Mouse (Mus musculus) embryonic facial prominence, embryonic 14.5 days (tissue): ENCODE measurements around the gene Atp8b5. TPM values are rescaled to one million over a fixed set of nuclear protein-coding genes. Genes with fewer than 3 reads are reported as not detected.
A peak's percentile ranks its signal among the peaks of the same experiment; 100 is the strongest.

Source experiments
- ATAC-seq: fragments of 200-750 bp; cut with Nextera tagmentation; 2 replicates; pipeline ENCODE4 v1.8.0; 2017; ENCODE audit warnings: low read depth, moderate number of reproducible peaks, moderate TSS enrichment
- DNase-seq: peaks from one replicate; pipeline ENCODE4 v3.0.0-alpha.2; 2015; ENCODE audit warnings: low spot score
- H3K27ac ChIP-seq: fragments of 300-500 bp; sonication (generic); replicated peaks from 2 replicates; pipeline ENCODE4 v1.5.1; 2014; ENCODE audit warnings: low read depth, mild to moderate bottlenecking, low read length, moderate library complexity
- H3K27me3 ChIP-seq: fragments of 300-500 bp; sonication (generic); replicated peaks from 2 replicates; pipeline ENCODE4 v1.6.1; 2014; ENCODE audit warnings: low read length; ENCODE audit not compliant: control insufficient read depth, insufficient read depth
- H3K36me3 ChIP-seq: fragments of 300-500 bp; sonication (generic); 2 replicates; pipeline ENCODE4 v1.6.1; 2014; ENCODE audit warnings: low read length, mixed read lengths; ENCODE audit not compliant: control insufficient read depth, insufficient read depth
- H3K4me1 ChIP-seq: fragments of 300-500 bp; sonication (generic); 2 replicates; pipeline ENCODE4 v1.6.1; 2014; ENCODE audit warnings: antibody characterized with exemption, low read length; ENCODE audit not compliant: control insufficient read depth, insufficient read depth
- H3K4me2 ChIP-seq: fragments of 300-500 bp; sonication (generic); 2 replicates; pipeline ENCODE4 v1.6.1; 2014; ENCODE audit warnings: low read depth, mild to moderate bottlenecking, low read length, moderate library complexity, mixed read lengths
- H3K4me3 ChIP-seq: fragments of 300-500 bp; sonication (generic); 2 replicates; pipeline ENCODE4 v1.5.1; 2014; ENCODE audit warnings: low read depth, mild to moderate bottlenecking, low read length
- H3K9ac ChIP-seq: fragments of 300-500 bp; sonication (generic); 2 replicates; pipeline ENCODE4 v1.6.1; 2014; ENCODE audit warnings: low read depth, mild to moderate bottlenecking, low read length, moderate library complexity, mixed read lengths
- H3K9me3 ChIP-seq: fragments of 300-500 bp; sonication (generic); 2 replicates; pipeline ENCODE4 v1.6.1; 2016; ENCODE audit warnings: low read length; ENCODE audit not compliant: control insufficient read depth
- WGBS: fragments of 180-500 bp; shearing (Covaris S2); extraction: QIAGEN DNeasy Blood & Tissue Kit; methylation state at CpG from one replicate; pipeline ENCODE4 v1.1.7; 2014; 5-methylcytosine and 5-hydroxymethylcytosine counted together
- polyA plus RNA-seq: library from polyadenylated mRNA; unstranded; fragments of >200 nt; fragmentation: Nextera tagmentation; extraction: Ambion mirVana; gene quantifications from 2 replicates; pipeline ENCODE4 v1.2.1, GENCODE M21; 2014

Atp8b5 gene
- polyA plus RNA-seq, 1 experiment from 2014 or later, result 0.36 TPM

GRCm38 (mm10) chr4:43248026-43248425 lies 18.9 kb upstream of the Atp8b5 start:
- 54% methylated on average over 7 of the region's 7 CpGs for WGBS
- Histone ChIP-seq H3K27ac (no peak overlapping the region), H3K4me2 (no peak overlapping the region), H3K4me3 (no peak overlapping the region), H3K9me3 (no peaks in the 10 kb centered on the region), H3K27me3 (no peaks in the 10 kb centered on the region), H3K36me3 (no peaks in the 10 kb centered on the region), H3K4me1 (no peaks in the 10 kb centered on the region), H3K9ac (no peak overlapping the region)
- ATAC-seq (no peak), DNase-seq (peak; percentile 24)

- no peak for DNase-seq
- no peaks in the 10 kb centered on the region for H3K9me3 ChIP-seq
- H3K4me1 ChIP-seq, result no peaks in the 10 kb centered on the region
- no peak overlapping the region for H3K4me2 ChIP-seq
- H3K27ac ChIP-seq, result no peak overlapping the region
- H3K4me3 ChIP-seq, result no peak overlapping the region
- no peaks in the 10 kb centered on the region for H3K27me3 ChIP-seq
- ATAC-seq, result no peak
- H3K36me3 ChIP-seq, result no peaks in the 10 kb centered on the region
- no peak overlapping the region for H3K9ac ChIP-seq
- WGBS, result 57% methylated on average over 2 of the region's 2 CpGs
These were observed 18.1 kb upstream of the Atp8b5 start for GRCm38 (mm10) chr4:43248909-43249308.

GRCm38 (mm10) chr4:43251269-43251668 lies 15.7 kb upstream of the Atp8b5 start:
- Histone ChIP-seq H3K4me2 (no peak overlapping the region), H3K4me3 (no peak overlapping the region), H3K4me1 (no peaks in the 10 kb centered on the region), H3K9me3 (no peaks in the 10 kb centered on the region), H3K9ac (no peak overlapping the region), H3K27me3 (no peaks in the 10 kb centered on the region), H3K27ac (no peak overlapping the region), H3K36me3 (no peaks in the 10 kb centered on the region)
- ATAC-seq (no peak), DNase-seq (no peak)
- WGBS, result 81% methylated on average over 6 of the region's 6 CpGs

GRCm38 (mm10) chr4:43257040-43257439 lies 9.9 kb upstream of the Atp8b5 start:
- DNase-seq, result no peak
- Histone ChIP-seq H3K4me2 (no peak overlapping the region), H3K27ac (no peak overlapping the region), H3K4me1 (peaks cover 5% of the 10 kb centered on the region), H3K9me3 (no peaks in the 10 kb centered on the region), H3K27me3 (no peaks in the 10 kb centered on the region), H3K4me3 (no peak overlapping the region), H3K9ac (no peak overlapping the region), H3K36me3 (no peaks in the 10 kb centered on the region)
- WGBS, result 97% methylated on average over 2 of the region's 2 CpGs
- ATAC-seq, result no peak

- Histone ChIP-seq H3K9me3 (no peaks in the 10 kb centered on the region), H3K4me1 (peaks cover 5% of the 10 kb centered on the region), H3K9ac (no peak overlapping the region), H3K27me3 (no peaks in the 10 kb centered on the region), H3K36me3 (no peaks in the 10 kb centered on the region), H3K4me2 (no peak overlapping the region), H3K27ac (no peak overlapping the region), H3K4me3 (no peak overlapping the region)
- WGBS, result 87% methylated on average over 4 of the region's 4 CpGs
- DNase-seq (no peak), ATAC-seq (no peak)
These were observed 8.4 kb upstream of the Atp8b5 start for GRCm38 (mm10) chr4:43258556-43258955.

GRCm38 (mm10) chr4:43259435-43259834 lies 7.5 kb upstream of the Atp8b5 start:
- Histone ChIP-seq H3K9ac (no peak overlapping the region), H3K4me2 (no peak overlapping the region), H3K27ac (no peak overlapping the region), H3K4me1 (peaks cover 5% of the 10 kb centered on the region), H3K4me3 (no peak overlapping the region), H3K27me3 (no peaks in the 10 kb centered on the region), H3K9me3 (no peaks in the 10 kb centered on the region), H3K36me3 (no peaks in the 10 kb centered on the region)
- WGBS, result 33% methylated on average over 3 of the region's 3 CpGs
- DNase-seq (peak; percentile 32), ATAC-seq (peak; percentile 62)

GRCm38 (mm10) chr4:43260096-43260495 lies 6.9 kb upstream of the Atp8b5 start:
- Histone ChIP-seq H3K4me3 (no peak overlapping the region), H3K4me2 (no peak overlapping the region), H3K4me1 (peaks cover 5% of the 10 kb centered on the region), H3K27ac (no peak overlapping the region), H3K27me3 (no peaks in the 10 kb centered on the region), H3K36me3 (no peaks in the 10 kb centered on the region), H3K9me3 (no peaks in the 10 kb centered on the region), H3K9ac (no peak overlapping the region)
- ATAC-seq, result no peak
- DNase-seq, result peak; percentile 21
- 52% methylated on average over 5 of the region's 5 CpGs for WGBS

- H3K4me3 ChIP-seq, result no peak overlapping the region
- no peak for ATAC-seq
- WGBS, result 92% methylated on average over 6 of the region's 6 CpGs
- DNase-seq, result no peak
- no peak overlapping the region for H3K9ac ChIP-seq
- H3K36me3 ChIP-seq, result no peaks in the 10 kb centered on the region
- H3K27ac ChIP-seq, result no peak overlapping the region
- no peaks in the 10 kb centered on the region for H3K9me3 ChIP-seq
- H3K4me1 ChIP-seq, result peaks cover 12% of the 10 kb centered on the region
- no peaks in the 10 kb centered on the region for H3K27me3 ChIP-seq
- no peak overlapping the region for H3K4me2 ChIP-seq
These were observed 4.1 kb upstream of the Atp8b5 start for GRCm38 (mm10) chr4:43262821-43263220.

- Histone ChIP-seq H3K36me3 (no peaks in the 10 kb centered on the region), H3K9ac (no peak overlapping the region), H3K9me3 (no peaks in the 10 kb centered on the region), H3K4me3 (no peak overlapping the region), H3K4me1 (peaks cover 7% of the 10 kb centered on the region; the same call in 1 of the 2 replicates), H3K27ac (no peak overlapping the region), H3K27me3 (no peaks in the 10 kb centered on the region), H3K4me2 (no peak overlapping the region)
- WGBS, result 67% methylated on average over 2 of the region's 2 CpGs
- ATAC-seq, result no peak
- DNase-seq, result no peak
These were observed 813 bp upstream of the Atp8b5 start for GRCm38 (mm10) chr4:43266146-43266545.
